Mouse (Mus musculus): Measurements from ENCODE around the gene Pygo2. TPM values are rescaled to one million over a fixed set of nuclear protein-coding genes. Genes with fewer than 3 reads are reported as not detected.
A peak's percentile ranks its signal among the peaks of the same experiment; 100 is the strongest.

The Pygo2 gene
- polyA plus RNA-seq, 1 experiment from 2014 or later, result 21.3 TPM

DNA sequence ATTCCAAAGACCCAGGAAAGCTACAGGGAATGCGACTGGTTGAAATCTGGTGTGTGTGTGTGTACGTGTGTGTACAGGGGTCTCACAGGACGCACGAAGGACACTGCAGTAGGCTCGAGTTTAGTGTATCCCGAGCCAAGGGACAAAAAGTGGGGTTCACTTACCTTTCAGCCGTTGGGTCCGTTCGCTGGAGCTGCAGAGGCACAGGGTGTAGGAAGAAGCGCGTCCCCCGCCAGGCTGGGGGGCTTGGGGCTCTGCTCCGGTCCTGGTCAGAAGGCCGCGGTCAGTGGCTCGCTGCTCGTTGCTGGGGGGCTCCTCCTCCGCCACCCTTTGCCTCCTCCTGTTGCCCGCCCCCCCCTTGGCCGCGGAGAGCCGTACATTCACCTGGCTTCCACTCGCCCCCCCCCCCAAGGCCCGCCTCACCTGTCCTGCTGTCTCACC, 37.1 kb upstream of the Pygo2 start:
- DNase-seq (ENCODE audit: low spot score), result peak; percentile 7

DNA sequence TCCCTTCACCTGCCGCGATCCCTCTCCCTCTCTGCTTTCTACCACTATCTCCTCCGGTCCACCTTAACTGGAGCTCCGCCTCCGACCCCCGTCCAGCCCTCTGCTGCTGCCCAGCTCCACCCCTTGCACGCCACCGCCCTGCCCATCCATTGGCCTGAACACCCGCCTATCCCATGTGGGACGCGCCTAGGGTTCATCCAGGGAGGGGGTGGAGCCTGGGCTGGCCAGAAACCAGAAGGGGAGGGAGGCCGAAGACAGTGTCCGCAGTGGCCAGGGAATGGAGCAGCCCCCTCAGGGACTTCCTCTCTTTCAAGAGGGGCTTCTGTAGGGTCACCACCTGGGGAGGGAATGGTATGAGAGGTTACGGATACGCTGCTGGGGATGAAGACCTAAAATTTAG, 36.4 kb upstream of the Pygo2 start:
- DNase-seq (ENCODE audit: low spot score), result peak; percentile 34

DNA sequence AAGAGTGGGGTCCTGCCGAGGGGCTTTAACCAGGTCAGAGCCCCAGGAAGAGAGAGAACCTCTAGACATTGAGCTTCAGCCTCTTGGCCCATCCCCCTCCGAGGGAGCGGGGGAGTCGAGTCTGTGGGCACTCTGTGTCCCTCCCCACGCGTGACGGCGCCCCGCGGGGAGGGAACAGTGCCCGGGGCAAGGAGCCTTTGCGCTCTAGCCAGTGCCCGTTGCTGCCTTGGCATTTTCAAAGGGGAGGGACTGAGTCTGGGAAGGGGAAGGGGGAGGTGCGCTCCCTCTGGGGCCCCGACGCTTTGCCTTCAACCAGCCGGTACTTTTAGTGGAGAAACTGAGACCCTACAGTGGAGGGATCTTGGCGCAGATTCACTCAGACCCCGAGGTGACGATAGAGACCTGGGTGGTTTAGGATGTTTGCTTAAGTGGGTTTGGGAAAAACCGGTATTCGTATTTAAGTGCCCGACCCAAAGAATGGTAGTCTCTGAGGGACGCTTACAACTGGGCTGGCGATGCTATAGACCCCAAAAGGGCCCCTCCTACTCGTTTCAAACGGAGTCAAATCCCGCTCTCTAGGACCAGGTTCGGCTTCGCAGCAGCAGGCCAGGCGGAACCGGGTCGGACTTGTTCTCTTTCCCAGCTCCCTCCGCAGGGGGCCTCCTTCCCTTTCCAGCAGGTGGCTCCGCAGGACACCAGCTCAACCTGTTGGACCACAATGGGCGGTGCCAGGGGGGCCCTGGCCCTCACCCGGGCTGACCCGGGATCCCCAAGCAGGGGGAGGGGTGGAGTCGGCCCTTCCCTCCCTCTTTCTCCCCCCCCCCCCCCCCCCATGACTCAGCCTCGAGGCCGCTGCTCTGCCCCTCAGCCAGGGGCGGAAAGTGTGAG, 35.8 kb upstream of the Pygo2 start, which contains the start of gene Zbtb7b:
Zbtb7b (minus strand) TSS at position 771 of the 888 bp plus-strand sequence.
- DNase-seq (ENCODE audit: low spot score), result peak; percentile 25

DNA sequence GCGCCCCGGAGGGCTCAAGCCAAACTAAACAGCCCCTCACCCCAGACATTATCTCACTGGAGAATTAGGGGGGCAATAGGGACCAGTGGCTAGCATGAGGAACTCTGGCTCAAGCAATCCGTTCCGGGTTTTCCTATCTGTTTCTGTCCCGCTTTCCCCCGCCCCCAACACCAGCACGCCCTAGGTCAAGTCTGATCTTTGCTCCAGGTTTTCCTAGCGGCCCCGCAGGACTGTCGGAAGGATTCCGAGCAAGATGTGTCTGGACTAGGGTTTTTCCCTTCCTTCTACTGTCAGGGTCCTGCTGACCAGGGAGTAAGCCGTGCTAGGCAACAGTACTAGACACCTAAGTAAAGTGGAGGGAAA, 35.1 kb upstream of the Pygo2 start:
- DNase-seq (ENCODE audit: low spot score), result no peak

DNA sequence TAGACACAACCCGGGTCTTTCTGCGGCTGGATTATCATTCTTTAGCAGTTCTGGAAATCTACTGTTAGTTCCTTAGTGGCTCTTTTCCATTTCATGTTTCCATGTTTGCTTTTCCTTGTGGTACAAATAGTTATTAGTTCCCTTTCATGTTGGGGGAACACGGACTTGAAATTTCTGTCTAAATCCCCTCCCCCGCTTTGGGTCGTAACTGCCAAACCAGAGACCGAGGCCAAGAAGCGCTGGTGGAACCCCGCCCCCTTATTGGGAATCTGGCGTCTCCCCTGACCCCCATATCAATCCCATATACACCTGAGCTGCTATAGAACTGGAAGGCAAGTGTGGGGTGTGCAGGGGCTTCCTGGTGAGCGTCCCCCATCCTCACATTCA, 34.6 kb upstream of the Pygo2 start:
- no peak for DNase-seq (ENCODE audit: low spot score)

DNA sequence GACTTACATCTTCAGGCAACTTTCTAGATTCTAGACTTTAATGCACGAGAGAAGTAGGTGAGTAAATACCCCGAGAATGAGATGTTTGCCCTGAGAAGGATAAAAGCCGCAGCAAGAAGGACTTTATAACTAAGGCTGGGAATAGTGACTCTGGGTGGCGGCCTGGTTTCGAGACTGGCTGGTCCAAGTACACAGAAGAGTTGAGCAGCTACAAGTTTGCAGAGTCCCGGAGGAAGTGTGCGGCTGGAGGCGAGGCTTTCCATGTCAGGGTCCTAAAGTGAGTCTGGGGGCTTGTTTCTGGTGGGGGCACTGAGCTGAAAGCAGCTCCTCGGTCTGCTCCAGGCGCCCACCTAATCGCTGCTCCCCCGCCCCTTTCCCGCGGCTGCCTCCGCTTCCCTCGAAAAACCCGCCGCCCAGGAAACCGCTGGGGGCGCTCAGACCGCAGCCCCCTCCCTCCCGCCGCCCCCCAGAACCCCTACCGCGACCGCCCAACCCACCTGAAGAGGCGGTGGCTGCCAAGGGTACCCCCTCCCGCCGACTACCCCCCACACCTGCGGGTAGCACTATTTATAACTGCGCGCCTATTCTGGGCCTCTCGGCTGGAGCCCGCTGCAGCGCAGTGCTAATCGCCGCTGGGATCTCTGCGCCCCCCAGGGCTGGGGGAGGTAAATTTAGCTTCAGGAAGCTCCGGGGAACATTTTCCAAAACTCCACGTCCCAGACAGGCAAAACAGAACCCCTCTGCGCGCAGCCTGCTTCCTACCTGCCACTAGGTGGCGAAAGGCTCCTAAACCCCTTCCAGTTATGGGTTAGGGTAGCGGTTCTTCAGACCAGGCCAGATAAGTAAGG, 34.0 kb upstream of the Pygo2 start:
- peak; percentile 77 for DNase-seq (ENCODE audit: low spot score)

DNA sequence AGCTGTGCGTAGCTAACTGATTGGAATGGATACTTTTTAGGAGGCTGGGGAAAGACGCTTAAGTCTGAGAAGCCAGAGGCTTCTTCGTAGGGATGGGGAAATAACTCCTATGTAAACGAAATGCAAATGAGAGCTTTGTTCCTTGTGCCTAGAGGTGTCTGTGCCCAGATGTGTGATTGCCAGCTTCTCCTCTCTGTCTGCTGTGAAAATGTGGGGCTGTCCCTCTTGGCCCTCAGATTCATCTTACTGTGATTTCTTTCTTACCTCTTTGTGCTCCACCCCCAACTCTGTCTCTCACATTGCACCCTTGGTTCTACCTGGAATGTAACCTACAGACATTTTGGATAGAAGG, 33.4 kb upstream of the Pygo2 start:
- DNase-seq (ENCODE audit: low spot score), result no peak

DNA sequence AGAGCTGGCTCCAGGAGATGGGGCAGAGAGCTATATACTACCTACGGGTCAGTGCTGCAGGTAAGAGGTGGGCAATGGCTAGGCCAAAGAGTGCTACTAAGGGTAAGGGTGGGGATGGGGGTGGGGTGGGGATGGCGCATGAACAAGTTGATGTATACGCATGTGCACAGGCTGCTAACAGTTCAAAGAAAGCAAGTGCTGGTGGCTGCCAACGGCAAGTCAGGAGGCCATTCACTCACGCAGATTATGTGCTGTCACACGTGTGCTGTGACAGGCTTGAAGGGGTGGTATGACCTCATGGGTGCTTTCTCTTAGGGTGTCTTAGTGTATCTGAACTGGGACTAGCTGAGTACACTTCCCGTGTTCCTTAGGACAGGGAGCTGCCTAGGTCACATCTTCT, 28.7 kb upstream of the Pygo2 start:
- DNase-seq (ENCODE audit: low spot score), result no peak

DNA sequence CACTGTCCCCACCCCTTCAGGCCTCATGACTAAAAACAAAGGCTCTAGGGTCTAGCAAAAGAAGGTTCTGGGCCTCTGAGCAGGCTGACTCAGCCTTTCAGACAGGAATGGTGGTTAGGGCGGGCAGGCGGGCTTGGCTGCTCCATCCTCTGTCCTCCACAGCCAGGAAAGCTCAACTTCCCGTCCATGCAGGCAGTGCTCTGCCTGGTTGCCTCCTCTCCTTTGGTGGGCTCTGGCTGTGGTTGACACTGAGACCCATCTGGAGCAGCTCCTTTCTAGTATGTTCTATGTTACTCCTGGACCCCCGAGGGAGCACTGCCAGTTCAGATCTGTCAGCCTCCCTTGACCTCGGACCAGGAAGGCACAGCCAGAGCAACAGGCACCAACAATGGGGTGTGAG, 27.3 kb upstream of the Pygo2 start, which contains the start of gene Lenep:
Lenep (minus strand) TSS at position 101 of the 400 bp plus-strand sequence.
- DNase-seq (ENCODE audit: low spot score), result no peak

DNA sequence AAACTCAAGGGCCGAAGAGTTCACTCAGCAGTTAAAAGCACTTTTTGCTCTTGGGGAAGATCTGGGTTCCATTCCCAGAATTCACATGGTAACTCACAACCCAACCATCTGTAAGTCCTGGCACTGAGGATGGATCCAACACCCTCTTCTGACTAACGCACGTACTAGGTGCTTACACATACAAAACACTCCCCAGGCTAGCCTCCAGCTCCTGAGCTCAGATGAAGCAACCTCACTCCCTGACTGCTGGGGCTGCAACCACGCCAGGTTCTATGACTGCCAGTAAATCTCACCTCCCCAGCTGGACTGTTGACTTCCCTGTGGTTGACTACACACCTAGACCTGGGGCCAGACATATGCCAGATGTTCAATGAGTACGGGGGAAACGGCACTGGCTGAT, 23.1 kb upstream of the Pygo2 start:
- no peak for DNase-seq (ENCODE audit: low spot score)

DNA sequence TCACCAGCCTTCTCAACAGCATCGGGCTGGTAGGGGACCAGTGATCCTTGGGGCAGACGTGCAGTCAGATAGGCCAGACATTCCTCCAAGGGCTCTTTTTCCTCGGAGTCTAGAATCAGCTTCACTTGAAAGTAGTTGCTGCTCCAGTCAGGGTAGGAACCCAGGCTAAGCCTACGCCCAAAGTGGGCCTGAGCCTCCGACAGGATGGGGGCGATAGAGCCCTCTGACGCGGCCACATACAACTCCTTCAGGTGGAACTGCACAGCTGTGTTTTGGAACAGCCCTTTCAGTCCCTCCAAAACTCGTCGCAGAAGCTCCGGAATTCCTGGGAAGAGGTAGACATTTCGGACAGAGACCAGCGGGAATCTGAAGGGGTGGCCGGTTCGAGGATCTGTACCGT, 21.6 kb upstream of the Pygo2 start:
- no peak for DNase-seq (ENCODE audit: low spot score)

DNA sequence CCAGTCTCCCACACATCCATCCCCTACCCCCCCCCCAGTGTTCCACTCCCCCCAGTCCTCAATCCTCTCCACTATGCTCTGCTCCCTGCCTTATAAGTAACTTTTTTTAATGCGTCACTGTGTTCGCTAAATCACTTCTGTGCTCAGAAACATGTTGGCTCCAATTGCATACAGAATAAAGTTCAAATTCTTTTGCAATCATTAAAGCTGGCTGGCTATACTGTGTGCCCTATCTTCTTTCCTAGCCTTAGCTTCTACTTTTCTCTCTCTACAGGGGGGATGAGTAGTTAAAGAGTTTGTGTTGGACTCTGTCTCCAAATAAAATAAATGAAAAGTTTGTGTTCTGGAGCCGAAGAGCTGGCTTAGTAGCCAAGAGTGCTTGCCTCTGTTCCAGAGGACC, 20.3 kb upstream of the Pygo2 start:
- DNase-seq (ENCODE audit: low spot score), result no peak

DNA sequence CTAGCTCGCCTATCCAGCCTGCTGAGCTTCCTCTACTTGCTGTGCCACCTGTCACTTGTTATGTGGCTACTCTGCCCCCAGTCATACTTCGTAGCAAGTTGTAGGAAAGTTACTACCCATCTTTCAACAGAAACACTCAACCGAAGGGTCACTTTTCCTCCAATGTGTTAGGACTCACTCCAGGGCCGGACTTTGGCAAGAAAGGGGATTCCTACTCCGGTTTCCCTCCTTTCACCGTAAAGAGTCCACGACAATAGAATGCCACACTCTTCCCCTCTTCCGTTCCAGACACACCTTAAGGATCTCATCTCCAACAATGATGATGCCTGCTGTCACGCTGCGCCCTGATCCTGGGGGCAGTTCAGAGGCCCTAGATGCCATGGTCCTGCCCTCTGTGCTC, 19.1 kb upstream of the Pygo2 start:
- DNase-seq (ENCODE audit: low spot score), result no peak

DNA sequence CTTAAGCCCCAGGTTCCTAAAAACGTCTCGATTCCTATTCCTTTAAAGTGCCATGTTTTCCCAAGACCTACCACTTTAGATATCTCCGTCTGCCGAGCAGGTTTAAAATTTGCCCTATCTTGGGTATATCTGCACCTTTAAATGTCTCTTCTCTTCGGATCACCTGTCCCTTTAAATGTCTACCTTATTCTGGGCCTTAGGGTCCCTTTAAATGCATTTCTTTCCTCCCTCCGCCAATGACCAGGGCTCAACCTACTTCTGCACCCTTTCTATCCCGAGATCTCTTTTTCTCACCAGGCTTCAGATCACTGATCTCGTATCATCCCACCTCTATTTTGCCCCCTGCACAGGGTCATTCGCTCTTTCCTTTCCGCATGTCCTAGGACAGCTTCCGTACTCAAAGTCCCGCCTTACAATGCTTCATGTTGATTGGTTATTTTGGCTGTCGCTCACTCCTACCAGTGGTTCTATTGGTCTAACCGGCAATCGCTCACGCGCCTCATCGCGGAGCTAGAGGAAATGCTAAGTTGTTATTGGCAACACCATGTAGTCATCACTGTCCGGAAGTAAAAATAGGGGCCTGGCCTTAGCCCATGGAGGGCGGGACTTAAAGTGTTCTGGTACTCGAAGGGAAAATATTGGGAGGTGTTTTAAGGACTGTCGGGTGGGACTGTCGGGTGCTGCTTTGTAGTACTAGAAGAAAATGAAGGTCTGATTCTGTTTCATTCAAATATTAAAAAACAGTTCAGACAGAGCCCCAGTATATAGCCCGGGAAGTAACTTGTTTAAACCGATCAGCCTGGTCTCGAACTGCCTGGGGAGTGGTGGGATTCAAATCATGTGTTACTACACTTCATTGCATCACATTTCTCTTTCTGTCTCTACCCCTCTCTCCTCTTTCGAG, 18.3 kb upstream of the Pygo2 start, which contains the start of gene Flad1:
Flad1 (minus strand) TSS at position 381 of the 904 bp plus-strand sequence.
- peak; percentile 99 for DNase-seq (ENCODE audit: low spot score)

DNA sequence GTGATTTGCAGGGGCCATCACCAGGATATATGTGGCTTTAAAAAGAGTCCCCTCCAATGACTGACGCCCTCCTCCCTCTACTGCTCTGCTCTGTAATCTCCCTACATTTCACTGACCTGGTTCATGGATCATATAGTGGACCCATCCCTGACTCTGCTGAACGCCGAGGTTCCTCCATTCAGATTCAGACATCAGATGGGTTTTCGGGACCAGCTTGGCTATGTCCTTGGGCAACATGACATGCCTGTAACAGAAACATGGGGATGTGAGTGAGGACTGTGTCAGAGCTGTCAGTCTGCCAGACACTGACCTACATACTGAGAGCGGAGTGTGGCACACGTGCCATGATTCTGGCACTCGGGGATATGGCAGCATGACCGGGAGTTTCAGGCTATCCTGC, 13.9 kb upstream of the Pygo2 start:
- no peak for DNase-seq (ENCODE audit: low spot score)

DNA sequence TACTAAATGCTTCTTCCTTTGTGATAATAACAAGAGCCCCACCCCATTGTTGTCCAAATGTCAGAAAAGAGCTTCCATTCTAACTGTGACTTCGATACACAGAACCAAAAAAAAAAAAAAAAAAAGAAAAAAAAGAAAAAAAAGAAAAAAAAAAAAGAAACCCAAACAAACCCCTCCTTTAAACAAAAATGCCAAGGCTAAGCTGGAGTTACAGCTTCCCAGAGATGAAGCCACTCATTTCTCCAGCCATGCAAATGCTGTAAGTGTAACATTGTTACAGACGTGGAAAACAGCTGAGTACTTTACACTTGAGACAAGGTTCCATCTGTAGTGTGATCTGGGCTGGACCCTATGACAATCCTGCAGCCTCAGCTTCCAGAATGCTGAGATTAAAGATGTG, 12.9 kb upstream of the Pygo2 start:
- no peak for DNase-seq (ENCODE audit: low spot score)

DNA sequence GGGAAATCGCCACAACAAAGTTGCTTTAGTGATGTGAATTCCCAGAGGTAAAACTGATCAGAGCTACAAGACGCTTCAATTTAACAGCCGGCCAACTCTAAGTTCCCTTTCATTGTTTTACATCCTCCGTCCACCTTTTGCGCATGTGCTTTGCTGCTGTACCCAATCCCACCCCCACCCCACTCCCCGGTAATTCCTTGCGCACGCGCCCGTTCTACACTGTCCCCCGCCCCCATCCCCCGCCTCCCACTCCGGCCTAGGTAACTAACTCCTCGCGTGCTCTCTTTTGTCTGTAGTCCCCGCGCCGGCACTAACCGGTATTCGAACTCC, 12.2 kb upstream of the Pygo2 start:
- no peak for DNase-seq (ENCODE audit: low spot score)

DNA sequence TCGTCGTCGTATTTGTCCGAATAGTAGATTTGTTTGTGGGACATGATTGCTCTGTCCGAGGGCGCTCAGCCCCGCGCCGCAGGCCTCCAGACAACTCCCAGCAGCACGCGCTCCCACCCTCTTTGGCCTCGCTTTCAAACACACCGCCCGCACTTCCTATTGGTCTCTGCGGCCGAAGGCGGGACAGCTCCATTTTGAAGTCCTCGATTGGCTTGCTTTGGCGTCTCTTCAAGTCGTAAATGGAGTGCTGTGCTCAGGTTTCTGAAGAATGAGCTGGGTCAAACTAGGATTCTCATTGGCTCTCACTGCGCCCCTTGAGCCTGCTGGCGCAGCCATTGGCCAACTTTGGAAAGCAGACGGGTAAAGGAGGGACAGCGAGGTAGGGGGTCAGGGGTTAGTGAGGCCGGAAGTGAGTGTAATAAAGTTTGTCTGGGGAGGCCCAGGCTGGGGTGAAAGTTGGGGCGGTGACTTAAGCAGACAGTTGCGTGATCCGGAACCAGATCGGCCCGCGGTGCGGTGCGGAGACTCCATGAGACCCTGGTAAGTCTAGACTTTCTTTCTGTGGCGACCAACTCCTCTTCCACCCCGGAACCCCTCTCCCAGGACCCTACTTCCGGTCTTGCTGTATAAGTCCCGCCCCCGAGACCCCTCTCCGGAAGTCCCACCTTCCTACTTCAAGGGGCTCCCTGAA, 11.7 kb upstream of the Pygo2 start, which contains the start of the genes Cks1b and Shc1:
Cks1b (minus strand) TSS at position 214 of the 691 bp plus-strand sequence.
Shc1 (plus strand) TSS at position 274 of the 691 bp plus-strand sequence.
- peak; percentile 97 for DNase-seq (ENCODE audit: low spot score)

DNA sequence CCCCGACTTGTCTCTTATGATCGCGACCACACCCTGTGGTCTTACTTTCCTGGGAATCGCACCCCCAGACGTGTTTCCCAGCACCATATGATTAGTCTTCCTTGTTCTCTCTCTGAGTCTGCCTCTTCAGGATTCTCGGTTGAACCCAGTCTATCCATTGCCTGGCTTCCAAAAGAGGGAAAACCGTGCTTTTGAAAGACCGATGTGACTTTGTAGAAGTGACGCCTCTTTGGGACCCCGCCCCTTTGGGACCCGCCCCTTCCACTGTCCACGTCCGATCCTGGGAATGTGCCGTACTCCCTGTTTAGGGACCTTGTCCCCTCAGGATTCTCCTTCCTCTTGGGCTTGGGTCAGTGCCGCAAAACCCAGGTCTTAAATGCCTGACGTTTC, 11.2 kb upstream of the Pygo2 start:
- no peak for DNase-seq (ENCODE audit: low spot score)

DNA sequence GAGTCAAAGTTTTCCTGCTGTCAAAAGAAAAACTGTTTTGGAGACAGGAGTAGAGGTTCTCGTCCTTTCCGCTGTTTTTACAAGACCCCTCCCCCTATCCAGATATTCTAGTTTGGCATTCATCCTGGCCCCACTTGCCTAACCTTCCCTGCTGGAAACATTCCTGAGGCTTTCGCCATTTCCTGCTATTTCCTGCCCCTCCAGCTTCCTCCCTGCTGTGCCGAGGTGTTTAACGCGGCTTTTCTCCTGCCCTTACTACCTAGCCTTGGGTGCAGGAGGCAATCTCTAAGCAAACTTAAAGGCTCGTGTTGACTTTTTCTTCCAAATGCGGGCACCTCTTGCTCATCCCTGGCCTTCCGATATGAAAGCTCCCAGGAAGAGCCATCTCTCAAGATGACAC, 10.4 kb upstream of the Pygo2 start:
- no peak for DNase-seq (ENCODE audit: low spot score)

DNA sequence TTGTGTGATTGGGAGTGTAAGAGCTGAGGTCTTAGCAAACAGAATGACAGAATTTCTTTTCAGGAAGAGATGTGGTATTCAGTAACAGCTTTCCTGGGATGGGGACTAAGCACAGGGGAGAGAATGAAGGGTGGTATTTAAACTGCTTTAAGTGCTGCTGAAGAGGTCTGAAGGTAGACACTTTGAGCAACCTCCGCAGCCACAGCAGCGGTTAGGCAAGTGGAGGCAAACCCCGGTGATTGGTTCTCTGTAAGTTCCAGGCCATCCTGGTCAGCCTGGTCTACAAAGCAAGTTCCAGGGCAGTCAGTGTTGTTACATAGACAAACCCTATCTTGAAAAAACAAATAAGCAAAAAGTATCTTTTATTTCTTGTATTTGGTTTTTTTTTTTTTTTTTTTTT, 10.0 kb upstream of the Pygo2 start:
- no peak for DNase-seq (ENCODE audit: low spot score)
